Comparison of ENCODE assay signal across 11 mouse cellular contexts in the genomic region with DNA sequence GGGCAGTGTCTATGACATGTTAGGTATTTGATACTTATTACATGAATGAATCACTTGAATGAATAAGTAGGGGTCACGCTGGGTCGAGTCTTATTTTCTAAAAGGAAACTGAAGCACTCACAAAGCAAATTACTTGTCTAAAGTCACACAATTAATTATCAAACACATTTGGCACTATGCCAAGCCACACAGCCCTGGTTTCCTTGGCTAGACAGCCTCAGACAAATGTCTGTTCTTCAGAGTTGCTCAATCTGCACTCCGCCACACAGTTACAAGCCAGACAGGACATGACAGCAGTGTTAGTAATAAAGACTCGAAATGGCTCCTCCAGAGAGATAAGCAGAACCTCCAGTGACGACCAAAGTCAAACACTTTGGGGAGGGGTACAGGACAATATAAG.
DNase-seq lines count a peak whose midpoint lies in the region; ATAC-seq and TF ChIP-seq lines count a peak whose summit lies in the region.
"Had no signal": no experiment of that assay in that cellular context is flagged by ENCODE, and none has a peak within 500 bp of the region (broad histone marks: within the 10 kb centered on the region; RNA-seq: fewer than 3 reads in every experiment).

No protein-coding gene starts in this region.

- DNase-seq in left cerebral cortex, postnatal 4 days = peak; percentile 4
- DNase-seq in left cerebral cortex, postnatal 36 days (ENCODE audit: low spot score in 2 of 2) = no peak
- DNase-seq in adrenal gland, adult 8-10 months = peak; percentile 41
- DNase-seq in kidney, adult 2 months = peak; percentile 61
- peak; percentile 67 for DNase-seq in lung, postnatal 10 days
- DNase-seq in right cerebral cortex, postnatal 14 days = no peak
- DNase-seq in layer of hippocampus, postnatal 36 days = no peak

- no peak for TF ChIP-seq POLR2A in kidney, adult 2 months (IDR thresholded peaks at IDR 0.05; ENCODE audit: low read depth, low read length)

- TF ChIP-seq CTCF in kidney, adult 2 months (conservative IDR thresholded peaks at IDR 0.05; ENCODE audit: insufficient read depth, insufficient read length, low read depth, low read length) = no peak

- ATAC-seq in erythroblast, adult 5-6 weeks (replicated peaks; ENCODE audit: low FRiP score, poor library complexity, severe bottlenecking) = no peak

- H3K4me3 ChIP-seq in kidney, adult 2 months (ENCODE audit: insufficient read depth, low read depth, low read length) = no peak overlapping the region
- H3K4me3 ChIP-seq: forebrain, embryonic 10.5 days; megakaryocyte, embryonic 14.5 days had no signal

- H3K27me3 ChIP-seq in kidney, adult 2 months (replicated peaks; ENCODE audit: control insufficient read depth, insufficient read depth, low read length) = no peaks in the 10 kb centered on the region
- H3K27me3 ChIP-seq: megakaryocyte, embryonic 14.5 days had no signal

- no peaks in the 10 kb centered on the region for H3K36me3 ChIP-seq in kidney, adult 2 months (ENCODE audit: control insufficient read depth, insufficient read depth, low read length)
- H3K36me3 ChIP-seq: forebrain, embryonic 10.5 days; G1E had no signal

- WGBS in kidney, adult 2 months = 18% methylated on average over 5 of the region's 5 CpGs

- peaks cover 3% of the 10 kb centered on the region; the same call in 1 of the 2 replicates for H3K4me1 ChIP-seq in kidney, adult 2 months (ENCODE audit: control insufficient read depth, insufficient read depth, low read length)
- H3K4me1 ChIP-seq: forebrain, embryonic 10.5 days; megakaryocyte, embryonic 14.5 days had no signal

- H3K27ac ChIP-seq in kidney, adult 2 months (ENCODE audit: insufficient read depth, low read depth, low read length) = no peak overlapping the region
- H3K27ac ChIP-seq: forebrain, embryonic 10.5 days had no signal

- intact Hi-C loops in left cerebral cortex, postnatal 4 days (cut with DNase I) = no loop called here
- intact Hi-C loops in left cerebral cortex, postnatal 36 days (cut with DNase I) = loop anchor here (10.0 kb wide), 1 partner anchor 626 kb away; a partner anchor contains a TSS

Comparison
In these comparisons a context has a peak if more than half of its experiments do, and no peak if none do; other contexts are left out.
1. DNase-seq: peak in left cerebral cortex, postnatal 4 days (single experiment), adrenal gland, adult 8-10 months (single experiment), kidney, adult 2 months (single experiment) and lung, postnatal 10 days (single experiment); none in left cerebral cortex, postnatal 36 days (0 of 2), right cerebral cortex, postnatal 14 days (single experiment) and layer of hippocampus, postnatal 36 days (0 of 2).